Mouse (Mus musculus) layer of hippocampus, postnatal 14 days (tissue): ENCODE measurements at regions not wholly inside any gene's neighbourhood (a gene's known extent, or its start where the extent isn't known, plus 50 kb on each side); places are given as distances from the start of the nearest gene placed in this dataset.
A peak's percentile ranks its signal among the peaks of the same experiment; 100 is the strongest.

Experiments used
- DNase-seq, 2 experiments: peaks; one replicate each; pipeline ENCODE4 v3.0.0; 2021 to 2022; ENCODE audit warnings: low spot score in 2 of 2, mixed read lengths in 1 of 2

DNA sequence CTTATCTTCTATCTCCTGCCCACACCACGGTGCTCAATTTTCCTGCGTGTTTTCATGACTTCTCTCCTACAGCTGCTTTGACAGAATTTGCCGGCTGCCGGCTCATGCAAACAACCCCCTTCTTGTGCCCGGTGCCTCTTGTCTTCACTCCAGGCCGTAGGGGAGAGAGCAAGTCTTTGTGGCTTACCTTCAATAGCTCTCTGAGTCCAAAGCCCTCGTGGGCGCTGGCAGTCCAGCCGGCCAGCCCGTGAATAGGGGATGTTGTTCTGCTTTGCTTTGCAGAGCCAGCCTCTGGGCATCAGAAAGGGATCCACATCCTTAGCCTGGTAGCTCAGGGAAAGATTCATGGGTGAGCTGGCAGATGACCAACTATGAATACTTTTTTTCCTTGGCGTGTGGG lies 173.9 kb downstream of the Gsdmc2 start:
- peak; percentile 45 to 72 for DNase-seq

DNA sequence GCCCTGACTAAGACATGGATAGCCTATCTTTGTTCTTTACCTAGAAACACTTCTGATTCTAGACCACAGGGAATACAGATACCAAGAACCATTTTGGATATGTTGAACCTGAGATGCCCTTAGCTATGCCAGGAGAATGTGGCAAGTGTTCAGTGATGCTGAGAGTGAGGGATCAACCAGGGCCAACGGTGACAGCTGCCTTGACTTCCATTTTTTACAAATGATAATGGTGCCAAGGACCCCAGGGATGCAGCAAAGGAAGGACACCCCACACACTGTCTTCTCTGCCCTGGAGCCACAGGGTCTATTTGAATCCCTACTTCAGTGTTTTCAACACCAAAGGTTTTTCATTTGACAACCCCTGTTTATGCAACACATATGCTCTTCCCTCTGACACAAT lies 174.4 kb downstream of the Gsdmc2 start:
- no peak for DNase-seq

- no peak for DNase-seq
Observed at GRCm38 (mm10) chr15:63667536-63667935, 177.4 kb downstream of the Gsdmc2 start.

- DNase-seq: no peak
Observed at GRCm38 (mm10) chr15:63665517-63665916, 179.5 kb downstream of the Gsdmc2 start.

GRCm38 (mm10) chr15:63664877-63665276 lies 180.1 kb downstream of the Gsdmc2 start:
- no peak for DNase-seq

DNA sequence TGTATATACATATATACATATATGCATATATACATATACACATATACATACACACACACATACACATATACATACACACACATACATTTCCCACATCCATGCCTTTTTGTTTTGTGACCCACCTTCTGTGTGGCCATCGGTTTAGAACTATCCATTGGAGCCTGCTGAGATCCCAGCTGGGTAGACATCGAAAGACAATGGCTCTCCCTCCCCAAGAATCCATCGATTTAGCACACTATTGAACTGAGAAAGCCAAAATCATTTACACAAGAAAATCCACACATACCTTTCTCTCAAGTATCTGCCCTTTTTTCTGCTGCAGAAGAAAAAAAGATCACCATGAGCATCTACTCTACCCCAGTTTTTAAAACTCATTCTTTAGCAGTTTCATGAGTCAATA lies 182.8 kb downstream of the Gsdmc2 start:
- no peak for DNase-seq

DNA sequence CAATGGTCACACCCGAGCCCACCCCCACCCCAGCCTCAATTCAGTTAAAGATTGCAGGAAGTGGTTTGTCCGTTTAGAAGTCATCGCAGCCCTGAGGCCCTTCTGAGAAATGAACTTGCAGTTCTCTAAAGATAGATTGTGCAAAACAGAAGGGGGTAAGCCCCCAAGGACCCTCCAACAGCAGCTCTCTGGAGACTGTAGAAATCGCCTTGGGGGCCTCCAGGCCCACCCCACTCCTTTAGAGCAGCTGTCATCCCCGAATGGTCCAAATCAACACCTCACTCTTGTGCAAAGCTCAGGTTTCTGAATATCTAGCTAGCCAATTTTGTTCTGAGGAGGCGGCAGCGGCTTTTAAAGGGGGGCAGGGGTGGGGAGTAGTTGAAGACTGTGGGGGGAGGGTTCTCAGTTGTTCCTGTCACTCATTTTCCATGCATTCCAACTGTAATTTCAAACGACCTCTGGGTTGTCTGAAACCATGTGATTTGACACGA lies 186.9 kb downstream of the Gsdmc2 start:
- DNase-seq: no peak

GRCm38 (mm10) chr15:63652216-63652961 lies 192.6 kb downstream of the Gsdmc2 start:
- DNase-seq: peak; percentile 84 to 89

DNA sequence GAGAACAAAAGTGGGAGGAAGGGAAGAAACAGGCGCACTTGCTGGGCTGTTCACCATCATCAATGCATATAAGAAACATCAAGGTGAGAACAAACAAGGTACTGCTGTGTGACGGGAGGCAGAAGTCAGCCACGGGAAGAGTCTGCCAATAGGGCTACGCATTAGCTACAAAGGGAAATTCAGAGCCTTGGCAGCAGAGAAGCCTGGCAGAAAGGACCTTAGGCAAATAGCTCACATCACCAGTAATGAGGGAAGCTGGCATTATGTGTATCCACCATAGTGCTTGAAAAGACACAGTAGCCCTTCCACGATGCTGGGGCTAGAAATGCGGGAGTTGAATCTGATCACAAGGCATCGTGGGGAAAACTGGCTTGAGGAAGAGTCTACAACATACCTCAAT lies 193.9 kb downstream of the Gsdmc2 start:
- no peak for DNase-seq

GRCm38 (mm10) chr15:63648142-63648989 lies 196.6 kb downstream of the Gsdmc2 start:
- DNase-seq: no peak

GRCm38 (mm10) chr15:63624814-63625213 lies 220.2 kb downstream of the Gsdmc2 start:
- no peak for DNase-seq

DNA sequence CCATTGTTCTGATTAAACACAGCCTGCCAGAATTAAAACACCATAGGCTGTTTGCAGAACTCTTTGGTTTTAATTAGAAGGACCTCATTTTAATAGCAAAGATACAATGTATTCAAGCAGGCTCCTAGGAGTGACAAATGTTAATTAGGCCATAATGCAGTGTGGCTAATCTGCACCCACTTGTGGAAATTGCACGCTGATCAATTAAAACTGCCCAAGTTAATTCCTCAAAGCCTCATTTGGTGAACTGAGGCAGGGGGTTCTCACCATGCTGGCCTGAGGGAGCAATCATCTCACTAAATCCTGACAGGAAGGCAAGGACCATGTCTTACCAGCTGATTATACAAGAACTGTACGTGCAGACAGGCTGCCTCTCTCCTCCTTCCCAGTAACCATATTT lies 220.7 kb downstream of the Gsdmc2 start:
- DNase-seq: no peak

DNA sequence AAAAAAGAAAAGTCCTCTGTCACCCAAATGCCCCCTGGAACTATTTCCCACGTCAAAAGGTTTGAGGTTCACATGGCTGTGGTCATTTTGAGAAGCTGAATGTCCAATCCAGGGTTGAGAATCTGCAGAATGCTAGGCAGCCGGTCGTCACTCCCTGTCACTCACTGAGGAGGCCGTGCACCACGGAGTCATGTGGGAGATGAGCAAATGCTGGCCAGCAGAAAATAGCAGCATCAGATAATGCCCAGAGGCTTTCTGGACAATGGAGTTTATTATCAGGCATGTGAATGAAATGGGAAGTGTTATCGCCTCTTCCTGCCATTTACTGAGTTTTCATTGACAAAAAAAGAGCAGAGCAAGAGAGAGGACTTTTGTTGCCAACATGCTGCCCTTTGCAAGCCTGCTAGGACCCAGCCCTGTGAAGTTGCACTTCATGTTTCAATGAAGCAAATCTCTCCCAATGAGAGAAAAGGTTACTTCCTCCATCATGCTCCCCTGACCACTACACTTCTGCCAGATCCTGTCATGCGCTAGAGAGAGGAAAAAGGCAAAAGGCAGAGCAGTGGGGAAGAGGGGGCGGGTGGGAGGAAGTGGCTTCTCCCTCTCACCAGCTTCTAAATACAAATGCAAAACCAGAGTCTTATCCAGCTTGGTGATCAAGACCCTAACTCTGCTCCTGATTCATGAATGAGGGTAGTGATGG lies 228.3 kb downstream of the Gsdmc2 start:
- no peak for DNase-seq

- no peak for DNase-seq
Observed at GRCm38 (mm10) chr15:63614191-63614590, 230.8 kb downstream of the Gsdmc2 start.

DNA sequence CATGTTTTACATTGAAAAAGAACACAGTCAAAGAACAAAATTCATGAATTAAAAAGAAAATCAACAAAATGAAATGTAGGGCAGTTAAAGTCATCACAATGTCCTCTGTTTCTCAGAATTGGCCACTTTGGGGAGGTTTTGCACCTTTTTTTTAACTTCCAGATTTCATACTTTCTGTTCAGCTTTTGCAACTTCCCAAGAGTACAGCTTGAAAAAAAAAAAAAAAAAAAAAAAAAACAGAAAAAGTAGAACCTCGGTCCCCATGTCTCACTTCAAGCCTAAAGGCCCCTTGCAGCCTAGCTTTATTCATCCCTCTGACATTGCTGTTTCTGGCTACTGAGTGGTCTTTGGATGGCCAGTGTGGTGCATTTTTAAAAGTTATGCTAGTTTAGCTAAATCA lies 231.9 kb downstream of the Gsdmc2 start:
- DNase-seq: no peak

- DNase-seq: no peak
Observed at GRCm38 (mm10) chr15:63611161-63611560, 233.8 kb downstream of the Gsdmc2 start.

DNA sequence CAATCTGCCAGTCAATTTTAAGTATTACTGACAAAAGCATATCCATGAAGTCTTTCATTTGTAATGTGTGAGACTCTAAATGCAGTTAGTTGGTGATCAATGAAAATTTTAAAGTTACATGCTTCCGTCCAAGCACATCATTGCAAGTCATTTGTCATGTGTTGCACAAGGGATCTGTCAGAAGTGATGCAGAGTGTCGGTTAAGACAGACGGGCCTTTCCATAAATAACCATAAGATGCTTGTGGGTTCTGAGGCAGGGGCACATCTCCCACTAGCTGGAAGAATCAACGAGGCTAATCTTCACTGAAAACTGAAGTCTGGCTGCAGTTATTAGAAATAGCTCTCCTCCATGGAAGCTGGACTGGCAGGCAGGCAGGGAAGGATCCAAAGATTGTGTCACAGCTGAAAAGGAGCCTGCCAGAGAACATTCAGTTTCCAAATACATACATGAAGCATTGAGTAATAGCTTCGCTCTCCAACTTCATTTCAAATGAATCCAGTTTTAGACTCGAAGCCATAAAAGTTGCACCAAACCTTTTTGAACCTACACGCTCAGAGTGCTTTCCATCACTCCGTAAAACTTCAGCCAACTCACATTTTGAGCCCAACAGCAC lies 241.8 kb downstream of the Gsdmc2 start:
- DNase-seq: no peak

DNA sequence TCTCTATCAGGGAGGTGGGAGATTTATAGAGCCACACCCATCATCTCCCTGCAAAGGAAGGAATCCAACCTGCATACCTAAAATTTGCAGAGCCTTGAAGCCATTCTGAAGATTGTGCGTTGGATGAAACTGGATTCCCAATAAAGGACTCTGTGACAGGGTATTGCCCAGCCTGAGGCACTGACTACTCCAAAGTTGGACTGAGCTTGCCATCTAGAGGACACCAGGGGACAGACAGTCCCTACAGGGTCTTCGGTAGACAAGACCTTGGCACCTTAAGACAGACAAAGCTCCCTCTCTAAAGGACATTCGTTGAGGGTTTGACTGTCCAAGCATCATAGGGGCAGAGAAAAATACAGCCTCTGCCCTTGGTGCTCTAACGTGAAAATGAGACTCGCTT lies 243.4 kb downstream of the Gsdmc2 start:
- peak; percentile 31 to 47 for DNase-seq

DNA sequence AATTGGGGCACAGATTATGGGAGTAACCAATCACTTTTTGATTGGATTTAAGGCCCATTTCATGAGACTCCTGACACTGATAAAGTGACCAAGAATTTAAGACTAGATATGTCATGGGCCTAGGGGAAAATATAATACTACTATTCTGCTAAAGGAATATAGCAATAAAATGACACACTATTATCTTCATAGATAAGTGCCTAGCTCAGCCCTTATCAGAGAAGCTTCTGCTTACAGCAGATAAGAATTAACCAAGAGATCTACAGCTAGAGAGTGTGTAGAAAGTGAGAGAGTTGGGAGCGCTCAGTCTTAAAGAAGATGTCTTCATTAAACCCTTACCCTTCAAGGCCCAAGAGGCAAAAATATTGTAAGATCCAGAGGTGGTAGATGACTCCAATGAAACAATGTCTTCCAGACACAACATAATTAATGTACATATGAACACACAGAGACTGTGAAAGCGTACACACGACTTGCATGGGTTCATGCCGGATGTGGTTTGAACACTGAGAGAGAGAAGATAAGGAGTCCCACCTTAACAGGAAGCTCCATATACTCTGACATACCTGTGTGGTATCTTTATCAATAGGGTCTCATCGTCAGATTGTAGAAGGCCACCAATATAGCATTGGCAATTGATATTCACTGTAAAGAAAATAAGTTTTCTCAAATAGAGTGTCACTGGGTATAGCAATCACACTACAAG lies 252.1 kb downstream of the Gsdmc2 start:
- DNase-seq: no peak

DNA sequence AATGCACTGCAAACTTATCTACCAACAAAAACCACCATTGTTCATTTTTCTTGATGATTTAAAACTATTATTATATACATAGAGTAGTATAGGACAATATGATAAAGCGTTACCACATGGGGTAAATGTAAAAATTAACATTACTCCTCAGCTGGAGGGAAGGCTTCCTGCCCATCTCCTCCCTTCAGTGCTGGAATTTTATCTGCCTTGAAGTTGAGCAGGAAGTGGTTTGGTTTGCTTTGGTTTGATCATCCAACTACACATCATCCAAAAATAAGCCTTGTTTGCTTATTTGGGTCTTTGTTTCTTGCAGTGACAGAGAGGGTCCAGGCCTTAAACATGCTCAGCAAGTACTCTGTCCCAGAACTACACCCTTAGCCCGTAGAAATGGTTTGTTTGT lies 285.7 kb downstream of the Gsdmc2 start:
- no peak for DNase-seq

DNA sequence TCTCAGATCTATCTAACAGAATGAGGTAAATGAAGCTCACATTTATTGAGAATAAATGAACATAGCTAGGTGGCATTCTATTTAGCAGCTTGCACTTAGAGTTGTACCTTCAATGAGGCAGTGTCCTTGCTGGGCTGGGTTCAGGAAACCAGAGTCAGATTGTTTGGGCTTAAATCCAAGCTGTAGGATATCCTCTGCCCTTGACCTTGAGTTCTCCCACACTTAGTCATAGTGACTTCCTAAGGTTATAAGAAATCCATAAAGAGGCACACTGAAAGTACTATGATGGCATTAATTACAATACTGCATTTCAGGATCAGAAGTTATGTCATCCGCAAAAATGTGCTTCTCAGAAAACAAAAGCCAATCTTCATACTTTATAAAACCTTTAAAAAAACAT lies 286.3 kb downstream of the Gsdmc2 start:
- no peak for DNase-seq
